Mouse (Mus musculus) lung, embryonic 15.5 days (tissue): Measurements from ENCODE around the gene Slit3. TPM values are rescaled to one million over a fixed set of nuclear protein-coding genes. Genes with fewer than 3 reads are reported as not detected.
A peak's percentile ranks its signal among the peaks of the same experiment; 100 is the strongest.

Experiments
- ATAC-seq: fragments of 200-750 bp; cut with Nextera tagmentation; 2 replicates; pipeline ENCODE4 v1.8.0; 2017; ENCODE audit warnings: moderate number of reproducible peaks, borderline replicate concordance; ENCODE audit not compliant: low FRiP score, low TSS enrichment; ENCODE audit errors: extremely low read depth
- H3K27ac ChIP-seq: fragments of 300-500 bp; sonication (generic); 2 replicates; pipeline ENCODE4 v1.5.1; 2015; ENCODE audit warnings: moderate library complexity, mild to moderate bottlenecking, inconsistent platforms
- H3K27me3 ChIP-seq: fragments of 300-500 bp; sonication (generic); 2 replicates; pipeline ENCODE4 v1.6.1; 2015; ENCODE audit warnings: inconsistent platforms
- H3K36me3 ChIP-seq: fragments of 300-500 bp; sonication (generic); 2 replicates; pipeline ENCODE4 v1.6.1; 2015; ENCODE audit warnings: inconsistent platforms
- H3K4me1 ChIP-seq: fragments of 300-500 bp; sonication (generic); 2 replicates; pipeline ENCODE4 v1.6.1; 2015; ENCODE audit warnings: inconsistent platforms
- H3K4me2 ChIP-seq: fragments of 300-500 bp; sonication (generic); 2 replicates; pipeline ENCODE4 v1.6.1; 2015; ENCODE audit warnings: inconsistent platforms, mild to moderate bottlenecking, moderate library complexity
- H3K4me3 ChIP-seq: fragments of 300-500 bp; sonication (generic); 2 replicates; pipeline ENCODE4 v1.5.1; 2015; ENCODE audit warnings: mild to moderate bottlenecking, inconsistent platforms
- H3K9ac ChIP-seq: fragments of 300-500 bp; sonication (generic); 2 replicates; pipeline ENCODE4 v1.6.1; 2015; ENCODE audit warnings: inconsistent platforms
- H3K9me3 ChIP-seq: fragments of 300-500 bp; sonication (generic); 2 replicates; pipeline ENCODE4 v1.6.1; 2016; ENCODE audit warnings: inconsistent platforms
- WGBS: fragments of 180-500 bp; shearing (Covaris S2); methylation state at CpG from one replicate; pipeline ENCODE4 v1.1.7; 2015; 5-methylcytosine and 5-hydroxymethylcytosine counted together
- polyA plus RNA-seq: library from polyadenylated mRNA; unstranded; fragments of >200 nt; fragmentation: Nextera tagmentation; extraction: Ambion mirVana; gene quantifications from 2 replicates; pipeline ENCODE4 v1.2.1, GENCODE M21; 2015

The Slit3 gene
- polyA plus RNA-seq, 1 experiment from 2014 or later, result 21.4 TPM

- H3K4me2 ChIP-seq, result no peak overlapping the region
- no peaks in the 10 kb centered on the region for H3K27me3 ChIP-seq
- ATAC-seq, result no peak
- H3K9ac ChIP-seq, result no peak overlapping the region
- H3K9me3 ChIP-seq, result no peaks in the 10 kb centered on the region
- no peak overlapping the region for H3K27ac ChIP-seq
- H3K4me3 ChIP-seq, result no peak overlapping the region
- WGBS, result 44% methylated on average over 5 of the region's 5 CpGs
- peaks cover 68% of the 10 kb centered on the region for H3K4me1 ChIP-seq
- no peaks in the 10 kb centered on the region for H3K36me3 ChIP-seq
These were observed 298.0 kb downstream of the Slit3 start for GRCm38 (mm10) chr11:35419013-35419412.

- Histone ChIP-seq H3K27me3 (peaks cover 5% of the 10 kb centered on the region; the same call in 1 of the 2 replicates), H3K4me2 (no peak overlapping the region), H3K4me3 (no peak overlapping the region), H3K9ac (no peak overlapping the region), H3K36me3 (no peaks in the 10 kb centered on the region), H3K9me3 (no peaks in the 10 kb centered on the region), H3K4me1 (peaks cover 47% of the 10 kb centered on the region), H3K27ac (no peak overlapping the region)
- WGBS, result 24% methylated on average over 4 of the region's 4 CpGs
- peak; percentile 61; the same call in 1 of the 2 replicates for ATAC-seq
These were observed 300.7 kb downstream of the Slit3 start for GRCm38 (mm10) chr11:35421728-35422127.

- Histone ChIP-seq H3K9me3 (no peaks in the 10 kb centered on the region), H3K9ac (no peak overlapping the region), H3K4me1 (peaks cover 8% of the 10 kb centered on the region; the same call in 1 of the 2 replicates), H3K27ac (no peak overlapping the region), H3K4me2 (no peak overlapping the region), H3K4me3 (no peak overlapping the region), H3K27me3 (peaks cover 5% of the 10 kb centered on the region; the same call in 1 of the 2 replicates), H3K36me3 (no peaks in the 10 kb centered on the region)
- peak; percentile 84 for ATAC-seq
- WGBS, result 26% methylated on average over 7 of the region's 7 CpGs
These were observed 307.0 kb downstream of the Slit3 start for GRCm38 (mm10) chr11:35428036-35428435.

- WGBS, result 76% methylated on average over 8 of the region's 8 CpGs
- no peaks in the 10 kb centered on the region for H3K36me3 ChIP-seq
- H3K9ac ChIP-seq, result no peak overlapping the region
- no peak overlapping the region for H3K27ac ChIP-seq
- no peak overlapping the region for H3K4me3 ChIP-seq
- peaks cover 5% of the 10 kb centered on the region; the same call in 1 of the 2 replicates for H3K4me1 ChIP-seq
- no peak overlapping the region for H3K4me2 ChIP-seq
- ATAC-seq, result no peak
- H3K9me3 ChIP-seq, result no peaks in the 10 kb centered on the region
- no peaks in the 10 kb centered on the region for H3K27me3 ChIP-seq
These were observed 310.1 kb downstream of the Slit3 start for GRCm38 (mm10) chr11:35431130-35431529.

DNA sequence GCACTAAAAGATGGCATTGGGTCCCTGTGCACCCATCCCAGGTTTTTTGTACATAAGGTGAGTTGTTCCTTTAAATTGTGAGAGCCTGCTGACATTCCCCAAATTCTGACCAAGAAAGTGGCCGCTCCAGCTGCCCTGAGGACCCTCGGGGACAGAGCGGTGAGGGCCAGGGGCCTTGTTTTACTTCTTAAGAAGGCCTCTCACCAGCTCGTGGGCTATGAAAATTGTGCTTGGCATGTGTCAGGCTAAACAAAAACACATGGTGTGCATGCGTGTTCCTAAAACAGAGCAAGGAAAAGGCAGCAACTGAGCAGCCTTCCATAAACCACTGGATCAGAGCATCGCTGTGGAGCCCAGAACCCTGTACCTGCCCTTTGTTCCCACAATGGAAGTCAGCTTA lies 316.5 kb downstream of the Slit3 start:
- no peaks in the 10 kb centered on the region for H3K4me1 ChIP-seq
- no peak overlapping the region for H3K4me2 ChIP-seq
- no peaks in the 10 kb centered on the region for H3K36me3 ChIP-seq
- H3K9me3 ChIP-seq, result no peaks in the 10 kb centered on the region
- WGBS, result 79% methylated on average over 6 of the region's 6 CpGs
- no peak overlapping the region for H3K4me3 ChIP-seq
- no peaks in the 10 kb centered on the region for H3K27me3 ChIP-seq
- no peak for ATAC-seq
- no peak overlapping the region for H3K27ac ChIP-seq
- no peak overlapping the region for H3K9ac ChIP-seq

GRCm38 (mm10) chr11:35440186-35440585 lies 319.2 kb downstream of the Slit3 start:
- Histone ChIP-seq H3K4me1 (no peaks in the 10 kb centered on the region), H3K4me3 (no peak overlapping the region), H3K9me3 (no peaks in the 10 kb centered on the region), H3K27me3 (no peaks in the 10 kb centered on the region), H3K36me3 (no peaks in the 10 kb centered on the region), H3K27ac (no peak overlapping the region), H3K4me2 (no peak overlapping the region), H3K9ac (no peak overlapping the region)
- WGBS, result 64% methylated on average over 11 of the region's 11 CpGs
- no peak for ATAC-seq

DNA sequence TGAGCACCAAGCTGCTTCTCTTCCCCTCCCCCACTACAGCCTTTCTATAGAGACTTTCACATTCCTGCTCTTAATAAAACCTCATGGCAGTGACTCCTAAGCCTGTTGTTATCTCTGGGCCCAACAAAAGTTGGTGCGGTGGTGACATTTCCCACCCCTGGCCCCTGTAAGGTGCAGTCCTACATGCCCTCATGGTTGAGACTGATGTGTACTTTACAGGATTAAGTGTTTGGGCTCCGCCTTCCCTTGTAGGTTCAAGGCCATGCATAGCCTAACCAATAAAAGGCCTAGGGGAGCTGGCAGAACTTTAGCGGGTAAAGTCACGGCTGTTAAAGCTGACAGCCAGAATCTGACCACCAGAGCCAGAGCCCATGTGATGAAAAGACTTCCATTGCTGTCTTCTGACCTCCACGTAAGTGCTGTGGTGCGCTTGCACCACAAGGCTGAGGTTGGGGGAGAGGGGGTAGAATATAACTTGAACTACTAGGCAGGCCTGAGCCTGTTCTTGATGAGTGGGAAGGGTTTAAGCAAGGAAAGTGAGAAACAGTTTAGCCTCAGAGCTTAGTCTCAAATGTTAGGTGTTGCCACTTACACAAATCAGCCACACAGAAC lies 323.6 kb downstream of the Slit3 start:
- Histone ChIP-seq H3K4me2 (no peak overlapping the region), H3K27me3 (no peaks in the 10 kb centered on the region), H3K4me1 (peaks cover 6% of the 10 kb centered on the region; the same call in 1 of the 2 replicates), H3K36me3 (no peaks in the 10 kb centered on the region), H3K4me3 (no peak overlapping the region), H3K9me3 (no peaks in the 10 kb centered on the region), H3K9ac (no peak overlapping the region), H3K27ac (no peak overlapping the region)
- 78% methylated on average over 6 of the region's 6 CpGs for WGBS
- no peak for ATAC-seq

DNA sequence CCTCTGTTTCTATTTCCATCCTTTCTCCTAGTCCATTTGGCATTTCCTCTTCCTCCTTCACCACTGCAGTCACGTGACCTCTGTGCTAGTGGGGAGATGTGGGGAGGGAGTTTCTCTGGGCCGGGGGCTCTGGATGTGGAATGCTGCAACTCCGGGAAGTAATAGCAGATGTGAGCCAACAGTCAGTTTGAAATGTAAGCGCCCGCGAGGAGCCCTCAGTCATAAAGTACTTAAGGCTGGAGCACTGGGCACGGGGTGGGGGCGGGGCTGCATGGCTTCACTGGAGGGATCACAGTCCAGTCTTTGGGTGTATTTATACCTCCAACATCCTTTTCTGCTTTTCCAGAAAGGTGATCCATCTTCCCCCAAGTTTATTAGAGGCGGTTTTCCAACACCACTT lies 326.9 kb downstream of the Slit3 start:
- WGBS, result 32% methylated on average over 9 of the region's 9 CpGs
- no peak overlapping the region for H3K9ac ChIP-seq
- H3K9me3 ChIP-seq, result no peaks in the 10 kb centered on the region
- H3K4me2 ChIP-seq, result no peak overlapping the region
- no peak overlapping the region for H3K27ac ChIP-seq
- H3K4me1 ChIP-seq, result peaks cover 6% of the 10 kb centered on the region; the same call in 1 of the 2 replicates
- no peak overlapping the region for H3K4me3 ChIP-seq
- ATAC-seq, result no peak
- H3K27me3 ChIP-seq, result no peaks in the 10 kb centered on the region
- no peaks in the 10 kb centered on the region for H3K36me3 ChIP-seq

DNA sequence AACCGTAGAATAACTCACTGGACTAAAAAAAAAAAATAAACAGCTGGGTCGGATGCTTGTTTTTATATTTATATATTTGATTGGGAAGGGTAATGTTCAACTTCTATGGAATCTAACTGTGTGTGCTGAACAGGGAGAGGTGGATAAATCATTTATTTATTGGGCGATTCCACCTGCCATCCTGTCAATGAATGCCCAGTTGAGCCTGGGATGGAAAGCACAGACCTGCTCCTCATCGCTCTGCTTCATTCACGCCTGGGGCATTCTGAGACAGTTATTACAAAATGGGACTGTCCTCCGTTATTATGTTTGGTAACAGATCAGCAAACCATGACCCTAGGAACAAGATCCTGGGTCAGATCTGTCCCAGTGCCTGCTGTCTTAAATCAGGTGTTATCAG lies 328.2 kb downstream of the Slit3 start:
- no peak overlapping the region for H3K4me3 ChIP-seq
- no peak overlapping the region for H3K9ac ChIP-seq
- ATAC-seq, result no peak
- no peaks in the 10 kb centered on the region for H3K9me3 ChIP-seq
- no peaks in the 10 kb centered on the region; the same call in 1 of the 2 replicates for H3K27me3 ChIP-seq
- 82% methylated on average over 6 of the region's 6 CpGs for WGBS
- H3K36me3 ChIP-seq, result no peaks in the 10 kb centered on the region
- H3K4me1 ChIP-seq, result peaks cover 6% of the 10 kb centered on the region; the same call in 1 of the 2 replicates
- no peak overlapping the region for H3K27ac ChIP-seq
- no peak overlapping the region for H3K4me2 ChIP-seq

DNA sequence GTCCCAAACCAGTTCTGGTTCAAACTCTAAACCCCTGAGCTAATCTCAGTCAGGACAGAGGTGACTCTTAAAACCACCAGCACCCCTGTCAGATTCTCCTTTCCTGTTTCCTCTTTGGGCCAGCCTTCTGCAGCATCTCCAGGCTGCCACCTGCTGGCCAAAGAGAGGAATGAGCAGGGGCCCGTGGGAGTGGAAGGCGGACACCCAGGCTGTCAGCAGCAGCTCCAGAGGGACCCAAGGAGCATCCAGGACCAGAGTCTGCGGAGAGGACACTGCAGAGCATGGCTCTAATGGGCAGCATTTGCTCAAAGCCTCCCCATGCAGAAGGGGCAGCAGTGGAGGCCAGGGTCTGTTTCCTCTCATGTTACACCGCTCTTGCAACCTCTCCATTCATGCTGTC lies 330.6 kb downstream of the Slit3 start:
- H3K4me3 ChIP-seq, result no peak overlapping the region
- no peak overlapping the region for H3K4me2 ChIP-seq
- H3K27ac ChIP-seq, result no peak overlapping the region
- WGBS, result 35% methylated on average over 4 of the region's 4 CpGs
- H3K27me3 ChIP-seq, result no peaks in the 10 kb centered on the region; the same call in 1 of the 2 replicates
- H3K9me3 ChIP-seq, result no peaks in the 10 kb centered on the region
- H3K4me1 ChIP-seq, result peaks cover 6% of the 10 kb centered on the region
- ATAC-seq, result peak; percentile 23; the same call in 1 of the 2 replicates
- H3K9ac ChIP-seq, result no peak overlapping the region
- no peaks in the 10 kb centered on the region for H3K36me3 ChIP-seq

DNA sequence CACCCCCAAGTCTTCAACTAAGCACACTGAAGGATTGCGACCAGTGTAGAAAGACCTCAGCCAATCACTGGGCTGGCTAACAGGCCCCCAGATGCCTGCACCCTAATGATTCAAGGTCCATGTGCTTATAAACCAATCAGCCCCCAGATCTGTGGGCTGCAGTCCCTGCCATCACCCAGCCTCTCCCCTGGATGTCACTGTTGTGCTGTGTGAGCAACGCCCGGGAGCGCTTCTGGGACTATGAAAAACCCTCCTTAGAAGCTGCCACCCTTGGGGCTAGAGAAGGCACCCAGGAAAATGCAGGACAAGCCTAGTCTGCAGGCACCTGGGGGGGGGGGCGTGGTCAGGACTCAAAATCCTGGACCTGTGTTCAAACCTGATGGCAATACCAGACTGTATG lies 331.4 kb downstream of the Slit3 start:
- H3K4me3 ChIP-seq, result no peak overlapping the region
- no peak overlapping the region for H3K4me2 ChIP-seq
- H3K4me1 ChIP-seq, result peaks cover 6% of the 10 kb centered on the region
- H3K27ac ChIP-seq, result no peak overlapping the region
- H3K27me3 ChIP-seq, result no peaks in the 10 kb centered on the region; the same call in 1 of the 2 replicates
- no peaks in the 10 kb centered on the region for H3K36me3 ChIP-seq
- 54% methylated on average over 5 of the region's 5 CpGs for WGBS
- no peak overlapping the region for H3K9ac ChIP-seq
- no peaks in the 10 kb centered on the region for H3K9me3 ChIP-seq
- peak; percentile 49; the same call in 1 of the 2 replicates for ATAC-seq

DNA sequence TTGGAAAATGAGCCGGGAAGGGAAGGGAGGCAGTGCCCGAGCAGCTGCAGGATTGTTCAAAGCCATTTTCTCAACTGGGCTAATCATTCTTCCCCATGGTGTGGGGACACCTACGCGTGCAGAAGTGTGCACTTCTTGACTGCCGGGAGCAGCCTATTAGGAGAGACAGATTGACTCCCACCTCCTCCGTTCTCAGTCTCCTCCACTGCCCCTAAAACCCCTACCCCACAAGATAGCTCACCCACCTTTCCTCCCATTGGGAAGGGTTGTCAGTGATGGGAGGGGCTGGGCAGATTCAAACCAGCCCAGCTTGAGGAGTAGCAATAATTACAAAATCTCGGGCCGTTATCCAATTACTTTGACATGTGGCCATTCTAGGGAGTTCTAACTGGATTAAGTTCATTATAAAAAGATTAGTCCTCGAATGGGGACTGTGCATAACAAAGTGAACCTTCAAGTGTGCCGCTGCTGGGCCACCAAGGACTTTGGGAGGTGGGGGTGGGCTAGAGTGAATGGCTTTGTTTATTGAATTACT lies 333.2 kb downstream of the Slit3 start:
- no peak overlapping the region for H3K4me3 ChIP-seq
- 37% methylated on average over 10 of the region's 10 CpGs for WGBS

More for the DNA sequence above, 333.2 kb downstream of the Slit3 start:
- Histone ChIP-seq H3K4me2 (no peak overlapping the region), H3K27me3 (no peaks in the 10 kb centered on the region; the same call in 1 of the 2 replicates), H3K4me1 (no peaks in the 10 kb centered on the region; the same call in 1 of the 2 replicates), H3K36me3 (no peaks in the 10 kb centered on the region), H3K27ac (no peak overlapping the region), H3K9me3 (no peaks in the 10 kb centered on the region), H3K9ac (no peak overlapping the region)
- ATAC-seq, result no peak
